In genomic region chr15:98881656-98882008, GRCm38 (mm10) we compare ENCODE assay signal across 8 mouse cellular contexts. TPM values are rescaled to one million over a fixed set of nuclear protein-coding genes. Genes with fewer than 3 reads are reported as not detected.
A peak's percentile ranks its signal among the peaks of the same experiment; 100 is the strongest.
DNase-seq lines count a peak whose midpoint lies in the region; ATAC-seq and TF ChIP-seq lines count a peak whose summit lies in the region.

No protein-coding gene starts in this region.

- H3K4me1 ChIP-seq in lung, postnatal 0 days (ENCODE audit: insufficient read depth, low read depth, low read length), result no peaks in the 10 kb centered on the region
- H3K4me1 ChIP-seq in forebrain, embryonic 11.5 days (replicated peaks; ENCODE audit: control insufficient read depth, insufficient read depth, low read length), result peaks cover 2% of the 10 kb centered on the region; the same call in 1 of the 2 replicates
- peaks cover 13% of the 10 kb centered on the region for H3K4me1 ChIP-seq in limb, embryonic 13.5 days
- H3K4me1 ChIP-seq in stomach, embryonic 14.5 days (ENCODE audit: control insufficient read depth, insufficient read depth, low read length), result 0 out of 2 replicates have a peak, but pooled peaks cover 5% of the 10 kb centered on the region
- H3K4me1 ChIP-seq in lung, adult 2 months (ENCODE audit: control insufficient read depth, insufficient read depth, low read length), result no peaks in the 10 kb centered on the region

- TF ChIP-seq POLR2A in lung, adult 2 months (IDR thresholded peaks at IDR 0.05; ENCODE audit: borderline replicate concordance, extremely low read depth, low read depth, low read length), result no peak

- no peak for DNase-seq in lung, postnatal 0 days (ENCODE audit: low spot score)
- no peak for DNase-seq in lung, adult 18-20 months
- DNase-seq in forebrain, embryonic 11.5 days (ENCODE audit: low spot score), result no peak
- no peak for DNase-seq in urinary bladder, postnatal 10 days (ENCODE audit: low spot score)
- no peak for DNase-seq in lung, postnatal 4 days
- DNase-seq in lung, adult 2 months, result no peak

- TF ChIP-seq CTCF in lung, postnatal 0 days (IDR thresholded peaks at IDR 0.05), result no peak
- TF ChIP-seq CTCF in lung, adult 2 months (IDR thresholded peaks at IDR 0.05; ENCODE audit: insufficient read depth, low read length), result no peak

- WGBS in lung, postnatal 0 days, result 12% methylated on average over 5 of the region's 5 CpGs
- WGBS in forebrain, embryonic 11.5 days, result 3% methylated on average over 5 of the region's 5 CpGs
- 12% methylated on average over 5 of the region's 5 CpGs for WGBS in limb, embryonic 13.5 days
- WGBS in stomach, embryonic 14.5 days, result 4% methylated on average over 5 of the region's 5 CpGs
- 12% methylated on average over 5 of the region's 5 CpGs for WGBS in lung, adult 2 months

- H3K9me3 ChIP-seq in lung, postnatal 0 days (ENCODE audit: low read length), result no peaks in the 10 kb centered on the region
- no peaks in the 10 kb centered on the region for H3K9me3 ChIP-seq in forebrain, embryonic 11.5 days (ENCODE audit: control insufficient read depth, low read length)
- no peaks in the 10 kb centered on the region for H3K9me3 ChIP-seq in limb, embryonic 13.5 days
- no peaks in the 10 kb centered on the region for H3K9me3 ChIP-seq in stomach, embryonic 14.5 days (ENCODE audit: control insufficient read depth, low read depth, low read length)

- ATAC-seq in lung, postnatal 0 days, result no peak
- peak; percentile 67 for ATAC-seq in forebrain, embryonic 11.5 days (replicated peaks; ENCODE audit: low FRiP score)
- peak; percentile 33; the same call in 1 of the 2 replicates for ATAC-seq in limb, embryonic 13.5 days (ENCODE audit: low FRiP score, low read depth)
- ATAC-seq in stomach, embryonic 14.5 days (ENCODE audit: insufficient number of reproducible peaks, insufficient read depth, low FRiP score, low read depth), result peak; percentile 26; the same call in 1 of the 2 replicates

- no peaks in the 10 kb centered on the region for H3K36me3 ChIP-seq in lung, postnatal 0 days (ENCODE audit: insufficient read depth, low read length)
- no peaks in the 10 kb centered on the region for H3K36me3 ChIP-seq in forebrain, embryonic 11.5 days (ENCODE audit: control insufficient read depth, insufficient read depth, low read length)
- H3K36me3 ChIP-seq in limb, embryonic 13.5 days, result peaks cover 4% of the 10 kb centered on the region; the same call in 1 of the 2 replicates
- no peaks in the 10 kb centered on the region for H3K36me3 ChIP-seq in stomach, embryonic 14.5 days (ENCODE audit: control insufficient read depth, insufficient read depth, low read length)

- no peak overlapping the region for H3K9ac ChIP-seq in lung, postnatal 0 days (replicated peaks; ENCODE audit: low read depth)
- H3K9ac ChIP-seq in forebrain, embryonic 11.5 days (ENCODE audit: low read length), result peak overlapping the region; percentile 12; the same call in 1 of the 2 replicates
- peak overlapping the region; percentile 26; the same call in 1 of the 2 replicates for H3K9ac ChIP-seq in limb, embryonic 13.5 days
- no peak overlapping the region for H3K9ac ChIP-seq in stomach, embryonic 14.5 days (replicated peaks; ENCODE audit: low read depth, low read length)

- TF ChIP-seq EP300 in lung, postnatal 0 days (IDR thresholded peaks at IDR 0.05), result no peak

- H3K4me2 ChIP-seq in lung, postnatal 0 days (replicated peaks; ENCODE audit: low read depth, low read length), result peak overlapping the region; percentile 81
- H3K4me2 ChIP-seq in forebrain, embryonic 11.5 days (ENCODE audit: low read depth, low read length, severe bottlenecking), result peak overlapping the region; percentile 40; the same call in 1 of the 2 replicates
- peak overlapping the region; percentile 86 for H3K4me2 ChIP-seq in limb, embryonic 13.5 days (replicated peaks)
- H3K4me2 ChIP-seq in stomach, embryonic 14.5 days (replicated peaks; ENCODE audit: low read depth, low read length), result peak overlapping the region; percentile 81

- H3K27ac ChIP-seq in lung, postnatal 0 days (ENCODE audit: low read length), result peak overlapping the region; percentile 15; the same call in 1 of the 2 replicates
- peak overlapping the region; percentile 14; the same call in 1 of the 2 replicates for H3K27ac ChIP-seq in forebrain, embryonic 11.5 days (ENCODE audit: low read depth, low read length)
- H3K27ac ChIP-seq in limb, embryonic 13.5 days, result peak overlapping the region; percentile 70; the same call in 1 of the 2 replicates
- peak overlapping the region; percentile 28; the same call in 1 of the 2 replicates for H3K27ac ChIP-seq in stomach, embryonic 14.5 days (ENCODE audit: low read length)

- H3K27me3 ChIP-seq in lung, postnatal 0 days (replicated peaks; ENCODE audit: insufficient read depth, low read length), result no peaks in the 10 kb centered on the region
- H3K27me3 ChIP-seq in forebrain, embryonic 11.5 days (ENCODE audit: control insufficient read depth, insufficient read depth, low read length), result no peaks in the 10 kb centered on the region
- no peaks in the 10 kb centered on the region for H3K27me3 ChIP-seq in limb, embryonic 13.5 days
- H3K27me3 ChIP-seq in stomach, embryonic 14.5 days (ENCODE audit: control insufficient read depth, insufficient read depth, low read length), result no peaks in the 10 kb centered on the region

- H3K4me3 ChIP-seq in lung, postnatal 0 days (ENCODE audit: low read depth, low read length), result peak overlapping the region; percentile 70; the same call in 1 of the 2 replicates
- H3K4me3 ChIP-seq in forebrain, embryonic 11.5 days (ENCODE audit: low read depth, low read length), result peak overlapping the region; percentile 53; the same call in 1 of the 2 replicates
- peak overlapping the region; percentile 67 for H3K4me3 ChIP-seq in limb, embryonic 13.5 days
- H3K4me3 ChIP-seq in stomach, embryonic 14.5 days (ENCODE audit: low read depth, low read length), result peak overlapping the region; percentile 69
- H3K4me3 ChIP-seq in lung, adult 2 months (replicated peaks; ENCODE audit: extremely low read depth, low read depth, low read length), result no peak overlapping the region

RNA-seq across cellular contexts. Expression of gene Kmt2d, which starts 10.6 kb away (rescaled TPM):
- 8.7 and 11.1 TPM in 2 replicates for polyA plus RNA-seq in lung, postnatal 0 days (2015; fragmentation: Nextera tagmentation; extraction: Ambion mirVana)
- polyA plus RNA-seq in forebrain, embryonic 11.5 days (2014; fragmentation: Nextera tagmentation; extraction: Ambion mirVana), result 20.1 and 20.6 TPM in 2 replicates
- 14.7 and 14.9 TPM in 2 replicates for polyA plus RNA-seq in limb, embryonic 13.5 days (2015; fragmentation: Nextera tagmentation; extraction: Ambion mirVana)
- 19.5 and 21.4 TPM in 2 replicates for polyA plus RNA-seq in stomach, embryonic 14.5 days (2014; fragmentation: Nextera tagmentation; extraction: Ambion mirVana)
- polyA plus RNA-seq in lung, adult 2 months (2012; rRNA removed), result 24.7 and 36.0 TPM in 2 replicates

RNA-seq across cellular contexts. Expression of gene Rhebl1, which starts 12.7 kb away (rescaled TPM):
- polyA plus RNA-seq in lung, postnatal 0 days (2015; fragmentation: Nextera tagmentation; extraction: Ambion mirVana), result 8.1 and 10.2 TPM in 2 replicates
- 12.5 and 14.1 TPM in 2 replicates for polyA plus RNA-seq in forebrain, embryonic 11.5 days (2014; fragmentation: Nextera tagmentation; extraction: Ambion mirVana)
- polyA plus RNA-seq in limb, embryonic 13.5 days (2015; fragmentation: Nextera tagmentation; extraction: Ambion mirVana), result 18.4 and 20.1 TPM in 2 replicates
- polyA plus RNA-seq in stomach, embryonic 14.5 days (2014; fragmentation: Nextera tagmentation; extraction: Ambion mirVana), result 8.1 and 9.9 TPM in 2 replicates
- polyA plus RNA-seq in lung, adult 2 months (2012; rRNA removed), result 5.4 and 5.6 TPM in 2 replicates

RNA-seq across cellular contexts. Expression of gene Dhh, which starts 16.7 kb away (rescaled TPM):
- polyA plus RNA-seq in lung, postnatal 0 days (2015; fragmentation: Nextera tagmentation; extraction: Ambion mirVana), result 5.1 and 6.6 TPM in 2 replicates
- 0.28 and 0.29 TPM in 2 replicates for polyA plus RNA-seq in forebrain, embryonic 11.5 days (2014; fragmentation: Nextera tagmentation; extraction: Ambion mirVana)
- polyA plus RNA-seq in limb, embryonic 13.5 days (2015; fragmentation: Nextera tagmentation; extraction: Ambion mirVana), result 0.59 and 0.80 TPM in 2 replicates
- 0.65 and 0.77 TPM in 2 replicates for polyA plus RNA-seq in stomach, embryonic 14.5 days (2014; fragmentation: Nextera tagmentation; extraction: Ambion mirVana)
- polyA plus RNA-seq in lung, adult 2 months (2012; rRNA removed), result 2.5 and 2.8 TPM in 2 replicates

RNA-seq across cellular contexts. Expression of gene Lmbr1l, which starts 36.4 kb away (rescaled TPM):
- polyA plus RNA-seq in lung, postnatal 0 days (2015; fragmentation: Nextera tagmentation; extraction: Ambion mirVana), result 16.5 and 17.0 TPM in 2 replicates
- 8.7 and 9.4 TPM in 2 replicates for polyA plus RNA-seq in forebrain, embryonic 11.5 days (2014; fragmentation: Nextera tagmentation; extraction: Ambion mirVana)
- polyA plus RNA-seq in limb, embryonic 13.5 days (2015; fragmentation: Nextera tagmentation; extraction: Ambion mirVana), result 22.5 and 26.1 TPM in 2 replicates
- polyA plus RNA-seq in stomach, embryonic 14.5 days (2014; fragmentation: Nextera tagmentation; extraction: Ambion mirVana), result 5.1 and 8.8 TPM in 2 replicates
- 56.0 and 72.1 TPM in 2 replicates for polyA plus RNA-seq in lung, adult 2 months (2012; rRNA removed)

RNA-seq across cellular contexts. Expression of gene Prkag1, which starts 50.3 kb away (rescaled TPM):
- polyA plus RNA-seq in lung, postnatal 0 days (2015; fragmentation: Nextera tagmentation; extraction: Ambion mirVana), result 72.2 and 76.7 TPM in 2 replicates
- polyA plus RNA-seq in forebrain, embryonic 11.5 days (2014; fragmentation: Nextera tagmentation; extraction: Ambion mirVana), result 89.4 and 92.5 TPM in 2 replicates
- 93.4 and 94.5 TPM in 2 replicates for polyA plus RNA-seq in limb, embryonic 13.5 days (2015; fragmentation: Nextera tagmentation; extraction: Ambion mirVana)
- polyA plus RNA-seq in stomach, embryonic 14.5 days (2014; fragmentation: Nextera tagmentation; extraction: Ambion mirVana), result 76.3 and 80.0 TPM in 2 replicates
- 51.0 and 62.8 TPM in 2 replicates for polyA plus RNA-seq in lung, adult 2 months (2012; rRNA removed)

Comparison
In these comparisons a context has a peak if more than half of its experiments do, and no peak if none do; other contexts are left out.
1. H3K27ac ChIP-seq: peak in every context shown above with its lines; median percentile 70 in limb, embryonic 13.5 days; 28 in stomach, embryonic 14.5 days; 15 in lung, postnatal 0 days; 14 in forebrain, embryonic 11.5 days.
2. H3K9ac ChIP-seq: peak in forebrain, embryonic 11.5 days (single experiment) and limb, embryonic 13.5 days (single experiment); none in lung, postnatal 0 days (single experiment) and stomach, embryonic 14.5 days (single experiment).
3. Peak in every context shown above with its lines, with median percentiles within 50 percentile points of each other: H3K4me2 ChIP-seq.